Mouse (Mus musculus): ENCODE measurements around the gene Rmi2. TPM values are rescaled to one million over a fixed set of nuclear protein-coding genes. Genes with fewer than 3 reads are reported as not detected.

Gene Rmi2
- polyA plus RNA-seq, 1 experiment, result 1.9 TPM

DNA sequence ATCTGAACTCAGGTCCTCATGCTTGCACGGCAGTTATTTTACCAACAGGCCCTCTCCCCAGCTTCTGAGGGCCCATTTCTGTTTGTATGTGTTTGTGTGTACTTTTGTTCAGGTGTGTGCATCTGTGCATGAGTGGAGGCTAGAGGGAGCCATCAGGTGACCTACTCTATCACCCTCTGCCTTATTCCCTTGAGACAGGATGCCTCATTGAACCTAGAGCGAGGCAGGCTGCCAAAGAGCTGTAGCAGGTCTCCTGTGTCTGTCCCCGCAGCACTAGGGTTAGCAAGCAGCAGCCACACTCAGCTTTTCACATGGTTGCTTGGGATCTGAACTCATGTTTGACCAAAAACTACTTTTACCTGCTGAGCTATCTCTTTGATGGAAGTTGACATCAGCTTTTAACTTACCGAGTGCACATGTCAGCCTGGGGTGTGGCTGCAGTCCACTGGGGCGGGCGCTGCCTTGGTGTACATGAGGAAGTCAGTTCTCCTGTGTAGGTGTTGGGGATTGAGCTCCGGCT, 24.9 kb downstream of the Rmi2 start:
- TF ChIP-seq CTCF (IDR thresholded peaks at IDR 0.05; ENCODE audit: borderline replicate concordance, insufficient read depth, low read length) (no peak), POLR2A (IDR thresholded peaks at IDR 0.05; ENCODE audit: low read depth, low read length) (no peak)
- no peak overlapping the region for H3K4me3 ChIP-seq (ENCODE audit: insufficient read depth, low read length)
- H3K27ac ChIP-seq (ENCODE audit: insufficient read depth, low read length), result no peak overlapping the region
- H3K4me1 ChIP-seq (ENCODE audit: control insufficient read depth, insufficient read depth, low read length), result peaks cover 4% of the 10 kb centered on the region; the same call in 1 of the 2 replicates

DNA sequence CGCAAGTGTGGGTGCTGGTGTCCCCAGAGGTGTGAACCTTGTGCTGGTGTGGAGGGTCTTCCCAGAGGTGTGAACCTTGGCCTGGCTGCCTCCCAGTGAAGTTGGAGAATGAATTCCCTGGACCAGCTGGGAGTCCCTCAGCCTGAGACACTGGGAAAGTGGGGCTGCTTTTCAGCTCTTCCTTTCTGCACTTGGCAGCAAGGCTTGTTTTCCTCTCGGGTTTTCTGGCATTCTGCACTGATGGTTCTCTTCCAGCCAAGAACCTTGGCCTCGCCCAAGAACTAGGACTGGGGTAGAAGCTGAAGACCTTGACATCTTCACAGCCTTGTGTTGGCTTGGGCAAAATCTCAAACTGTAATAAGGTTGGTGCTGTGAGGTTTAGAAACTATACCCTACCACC, 26.5 kb downstream of the Rmi2 start:
- Histone ChIP-seq H3K4me1 (ENCODE audit: control insufficient read depth, insufficient read depth, low read length) (peaks cover 4% of the 10 kb centered on the region; the same call in 1 of the 2 replicates), H3K27ac (ENCODE audit: insufficient read depth, low read length) (no peak overlapping the region), H3K4me3 (ENCODE audit: insufficient read depth, low read length) (no peak overlapping the region)
- TF ChIP-seq CTCF (IDR thresholded peaks at IDR 0.05; ENCODE audit: borderline replicate concordance, insufficient read depth, low read length), result no peak
- no peak for TF ChIP-seq POLR2A (IDR thresholded peaks at IDR 0.05; ENCODE audit: low read depth, low read length)

DNA sequence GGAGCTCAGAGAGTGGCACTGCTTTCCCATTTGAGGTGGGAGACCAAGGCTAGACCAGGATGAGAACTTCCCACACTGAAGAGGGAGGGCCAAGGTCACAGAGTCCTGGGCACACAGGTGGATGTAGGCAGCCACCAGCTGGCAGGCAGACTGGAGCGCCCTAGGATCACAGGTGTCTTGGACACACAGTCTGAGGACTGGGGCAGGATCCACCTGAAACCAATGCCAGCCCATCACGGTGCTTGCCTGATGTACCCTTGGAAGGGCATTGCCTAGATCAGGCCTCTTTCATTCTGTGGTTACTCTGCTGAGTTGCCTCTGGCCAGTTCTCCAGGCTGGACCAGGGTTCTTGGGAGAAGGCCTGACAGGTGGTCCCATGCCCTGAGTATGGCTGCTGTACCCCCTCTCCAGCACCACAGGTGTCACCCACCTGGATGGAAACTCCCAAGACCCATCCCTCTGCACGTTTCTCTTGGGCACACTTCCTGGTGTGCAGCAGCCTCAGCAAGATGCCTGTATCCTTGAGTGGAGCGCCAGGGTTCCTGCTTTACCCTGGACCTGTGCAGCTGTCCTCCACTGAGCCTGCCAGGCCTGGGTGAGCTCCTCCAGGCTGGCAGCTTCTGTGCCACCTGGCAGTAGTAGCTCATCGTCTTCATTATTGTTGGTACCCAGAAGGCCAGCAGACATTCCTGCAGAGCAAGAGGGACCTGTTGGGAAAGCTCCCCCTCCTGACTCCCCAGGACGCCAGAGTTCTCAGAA, 30.2 kb downstream of the Rmi2 start:
- Histone ChIP-seq H3K4me1 (ENCODE audit: control insufficient read depth, insufficient read depth, low read length) (no peaks in the 10 kb centered on the region), H3K27ac (ENCODE audit: insufficient read depth, low read length) (no peak overlapping the region), H3K4me3 (ENCODE audit: insufficient read depth, low read length) (no peak overlapping the region)
- no peak for TF ChIP-seq POLR2A (IDR thresholded peaks at IDR 0.05; ENCODE audit: low read depth, low read length)
- no peak for TF ChIP-seq CTCF (IDR thresholded peaks at IDR 0.05; ENCODE audit: borderline replicate concordance, insufficient read depth, low read length)

DNA sequence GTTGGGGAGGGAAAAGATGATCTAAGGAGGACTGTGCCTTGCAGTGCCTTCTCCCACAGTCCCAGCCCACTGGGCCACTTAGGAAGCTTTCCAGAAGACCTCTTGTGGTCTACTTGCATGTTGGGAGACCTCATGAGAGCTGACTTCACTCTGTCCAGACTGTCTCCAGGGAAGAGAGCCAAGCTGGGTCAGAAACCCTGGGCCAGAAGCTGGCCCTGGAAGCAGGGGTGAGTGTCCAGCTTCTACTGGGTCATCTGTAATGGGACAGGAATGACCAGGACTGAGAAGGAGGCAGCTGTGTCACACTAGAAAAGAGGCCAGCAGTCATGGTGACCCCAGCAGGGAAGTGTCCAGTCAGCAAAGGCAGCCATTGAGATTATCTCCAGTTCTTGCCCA, 30.7 kb downstream of the Rmi2 start:
- no peak overlapping the region for H3K4me3 ChIP-seq (ENCODE audit: insufficient read depth, low read length)

DNA sequence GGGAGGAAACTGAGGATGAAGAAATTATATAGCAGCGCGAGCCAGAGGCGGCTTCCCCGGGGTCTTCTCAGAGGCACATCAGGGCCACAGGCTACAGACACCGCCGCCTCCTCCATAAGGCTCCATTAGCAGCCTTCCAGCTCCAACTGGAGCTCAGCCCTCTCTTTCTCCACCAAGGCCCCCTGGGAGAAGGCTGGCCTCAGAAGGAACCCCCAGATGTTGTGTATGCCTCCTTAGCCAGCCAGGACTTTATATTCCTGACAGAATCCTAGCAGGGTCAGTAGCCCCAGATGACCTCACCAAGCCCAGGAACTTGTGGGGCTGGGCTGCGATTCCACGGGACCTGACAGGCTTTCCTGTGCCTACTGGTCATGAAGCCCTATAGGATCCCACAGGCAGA, 32.0 kb downstream of the Rmi2 start:
- TF ChIP-seq CTCF (IDR thresholded peaks at IDR 0.05; ENCODE audit: borderline replicate concordance, insufficient read depth, low read length) (no peak), POLR2A (IDR thresholded peaks at IDR 0.05; ENCODE audit: low read depth, low read length) (no peak)
- Histone ChIP-seq H3K4me3 (ENCODE audit: insufficient read depth, low read length) (no peak overlapping the region), H3K27ac (ENCODE audit: insufficient read depth, low read length) (no peak overlapping the region), H3K4me1 (ENCODE audit: control insufficient read depth, insufficient read depth, low read length) (no peaks in the 10 kb centered on the region)

More for the DNA sequence above, 30.7 kb downstream of the Rmi2 start:
- Histone ChIP-seq H3K4me1 (ENCODE audit: control insufficient read depth, insufficient read depth, low read length) (no peaks in the 10 kb centered on the region), H3K27ac (ENCODE audit: insufficient read depth, low read length) (no peak overlapping the region)
- TF ChIP-seq CTCF (IDR thresholded peaks at IDR 0.05; ENCODE audit: borderline replicate concordance, insufficient read depth, low read length), result no peak
- no peak for TF ChIP-seq POLR2A (IDR thresholded peaks at IDR 0.05; ENCODE audit: low read depth, low read length)

DNA sequence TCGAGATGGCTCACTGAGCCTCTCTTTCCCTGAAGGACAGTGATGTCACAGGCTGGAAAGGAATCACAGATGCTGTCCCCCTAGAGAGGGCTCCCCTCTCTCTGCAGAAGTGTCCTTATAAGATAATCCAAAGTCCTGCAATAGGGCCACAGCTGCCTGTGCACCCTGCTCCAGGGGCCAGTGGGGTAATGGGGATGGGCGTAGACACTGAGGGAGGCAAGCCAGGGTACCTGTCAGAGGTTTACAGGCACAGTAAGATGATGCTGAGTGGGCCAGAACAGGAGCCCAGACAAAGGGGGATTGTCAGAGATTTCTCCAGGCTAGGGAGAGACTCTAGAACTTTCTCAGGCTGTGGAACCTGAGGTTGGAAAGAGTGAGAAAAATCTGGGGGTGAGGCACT, 32.6 kb downstream of the Rmi2 start:
- H3K27ac ChIP-seq (ENCODE audit: insufficient read depth, low read length), result no peak overlapping the region
- no peak overlapping the region for H3K4me3 ChIP-seq (ENCODE audit: insufficient read depth, low read length)
- no peaks in the 10 kb centered on the region for H3K4me1 ChIP-seq (ENCODE audit: control insufficient read depth, insufficient read depth, low read length)
- TF ChIP-seq CTCF (IDR thresholded peaks at IDR 0.05; ENCODE audit: borderline replicate concordance, insufficient read depth, low read length), result no peak
- TF ChIP-seq POLR2A (IDR thresholded peaks at IDR 0.05; ENCODE audit: low read depth, low read length), result no peak

DNA sequence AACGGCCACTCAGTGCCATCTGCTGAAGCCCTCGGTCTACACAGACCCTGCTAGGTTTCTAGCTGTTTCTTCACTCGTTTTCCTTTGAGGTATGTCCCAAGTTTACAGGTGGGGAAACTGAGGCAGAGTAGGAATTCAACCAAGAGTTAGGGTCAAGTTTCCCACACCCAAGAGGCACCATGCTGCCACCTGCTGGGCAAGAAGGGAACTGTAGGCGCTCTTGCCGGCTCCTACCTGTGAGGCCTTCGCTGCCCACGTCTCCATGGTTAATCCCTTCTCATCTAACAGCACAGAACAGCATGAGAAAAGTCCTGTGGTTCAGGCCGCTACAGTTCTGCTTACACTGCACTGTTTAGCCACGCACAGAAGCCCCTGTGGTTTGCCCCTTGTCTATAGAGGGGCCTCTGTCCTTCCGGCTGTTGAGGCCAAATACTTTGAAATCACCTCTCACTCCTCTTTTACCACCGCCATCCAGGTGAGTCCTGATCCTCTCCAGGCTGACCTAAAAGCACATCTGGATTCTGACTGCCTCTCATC, 33.1 kb downstream of the Rmi2 start:
- Histone ChIP-seq H3K4me3 (ENCODE audit: insufficient read depth, low read length) (no peak overlapping the region), H3K27ac (ENCODE audit: insufficient read depth, low read length) (no peak overlapping the region), H3K4me1 (ENCODE audit: control insufficient read depth, insufficient read depth, low read length) (no peaks in the 10 kb centered on the region)
- TF ChIP-seq POLR2A (IDR thresholded peaks at IDR 0.05; ENCODE audit: low read depth, low read length) (no peak), CTCF (IDR thresholded peaks at IDR 0.05; ENCODE audit: borderline replicate concordance, insufficient read depth, low read length) (peak; percentile 88)

DNA sequence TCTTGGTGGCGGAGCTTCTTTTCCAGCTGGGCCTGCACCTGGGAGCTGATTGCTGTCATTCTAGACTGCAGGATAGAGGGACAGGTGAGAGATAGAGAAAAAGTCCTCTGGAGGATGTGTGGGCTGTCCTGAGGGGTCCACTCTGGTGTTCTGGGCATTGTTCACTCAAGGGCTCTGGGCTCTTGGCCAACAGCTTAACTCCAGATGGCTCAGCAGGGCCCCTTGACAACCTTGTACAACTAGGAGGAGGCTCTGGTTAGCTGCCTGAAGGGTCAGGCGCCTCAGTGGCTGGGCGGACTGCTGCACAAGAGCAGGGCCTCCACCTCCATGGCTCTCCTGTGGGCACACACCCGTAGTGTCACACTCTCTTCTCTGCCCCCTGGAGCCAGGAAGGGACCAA, 36.1 kb downstream of the Rmi2 start:
- H3K27ac ChIP-seq (ENCODE audit: insufficient read depth, low read length), result no peak overlapping the region
- TF ChIP-seq POLR2A (IDR thresholded peaks at IDR 0.05; ENCODE audit: low read depth, low read length) (no peak), CTCF (IDR thresholded peaks at IDR 0.05; ENCODE audit: borderline replicate concordance, insufficient read depth, low read length) (no peak)
- H3K4me1 ChIP-seq (ENCODE audit: control insufficient read depth, insufficient read depth, low read length), result no peaks in the 10 kb centered on the region
- H3K4me3 ChIP-seq (ENCODE audit: insufficient read depth, low read length), result no peak overlapping the region

DNA sequence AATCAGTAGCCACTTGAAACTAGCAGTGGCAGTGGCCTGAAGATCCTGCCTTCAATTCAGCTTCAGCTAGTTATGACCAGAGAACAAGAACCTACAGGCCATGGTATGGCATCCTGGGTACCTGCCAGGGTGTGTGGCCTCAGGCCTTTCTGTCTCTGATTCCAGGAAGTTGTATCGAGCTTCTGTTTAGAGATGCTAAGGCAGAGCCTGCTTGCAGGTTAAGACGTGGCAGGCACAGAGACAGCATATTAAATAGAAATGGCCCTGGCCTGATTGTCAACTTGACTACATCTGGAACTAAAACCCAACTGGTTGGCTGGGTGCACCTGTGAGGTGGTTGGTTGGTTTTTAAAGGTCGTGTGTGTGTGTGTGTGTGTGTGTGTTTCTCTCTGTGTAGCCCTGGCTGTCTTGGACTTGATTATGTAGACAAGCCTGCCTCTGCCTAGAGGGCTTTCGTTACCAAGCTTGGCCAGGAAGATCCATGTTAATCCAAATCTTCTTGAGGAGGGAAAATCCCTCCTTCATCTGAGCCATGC, 38.0 kb downstream of the Rmi2 start:
- Histone ChIP-seq H3K4me1 (ENCODE audit: control insufficient read depth, insufficient read depth, low read length) (no peaks in the 10 kb centered on the region), H3K4me3 (ENCODE audit: insufficient read depth, low read length) (no peak overlapping the region), H3K27ac (ENCODE audit: insufficient read depth, low read length) (no peak overlapping the region)
- TF ChIP-seq CTCF (IDR thresholded peaks at IDR 0.05; ENCODE audit: borderline replicate concordance, insufficient read depth, low read length) (no peak), POLR2A (IDR thresholded peaks at IDR 0.05; ENCODE audit: low read depth, low read length) (no peak)

DNA sequence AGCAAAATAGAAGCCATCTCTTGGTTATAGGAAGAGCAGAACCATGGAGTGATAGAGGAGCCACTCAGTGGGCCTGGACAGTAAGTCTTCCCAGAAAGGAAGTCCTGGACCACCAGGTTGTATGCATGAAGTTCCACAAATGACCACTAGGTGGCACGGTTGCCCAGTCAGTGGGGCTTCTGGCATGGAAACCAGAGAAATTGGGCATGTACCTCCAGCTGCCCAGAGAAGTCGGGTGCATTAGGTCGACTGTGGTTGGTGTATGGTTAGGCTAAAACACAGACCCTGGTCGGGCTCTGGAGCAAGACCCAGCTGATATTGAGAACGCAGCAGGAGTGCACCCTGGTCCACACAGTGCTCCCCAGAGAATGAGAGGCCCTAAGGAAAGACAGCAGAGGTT, 38.8 kb downstream of the Rmi2 start:
- no peak overlapping the region for H3K4me3 ChIP-seq (ENCODE audit: insufficient read depth, low read length)
- TF ChIP-seq CTCF (IDR thresholded peaks at IDR 0.05; ENCODE audit: borderline replicate concordance, insufficient read depth, low read length), result peak; percentile 90
- no peak for TF ChIP-seq POLR2A (IDR thresholded peaks at IDR 0.05; ENCODE audit: low read depth, low read length)
- no peak overlapping the region for H3K27ac ChIP-seq (ENCODE audit: insufficient read depth, low read length)
- no peaks in the 10 kb centered on the region for H3K4me1 ChIP-seq (ENCODE audit: control insufficient read depth, insufficient read depth, low read length)
